Mouse (Mus musculus) c-Kit-positive CD71-negative TER-119-negative erythroid progenitor cells, embryonic 14.5 days (primary cell): ENCODE data around the gene Cntln.

Source experiments
- DNase-seq: peaks from one replicate; pipeline ENCODE4 v3.0.0-alpha.2; 2013; ENCODE audit warnings: low read depth

The Cntln gene

GRCm38 (mm10) chr4:85054616-85055015 is 170.5 kb downstream of the Cntln start:
- no peak for DNase-seq

GRCm38 (mm10) chr4:85059598-85059997 is 175.5 kb downstream of the Cntln start:
- no peak for DNase-seq

GRCm38 (mm10) chr4:85061676-85062075 is 177.6 kb downstream of the Cntln start:
- DNase-seq: no peak

GRCm38 (mm10) chr4:85096033-85096432 is 211.9 kb downstream of the Cntln start:
- no peak for DNase-seq

GRCm38 (mm10) chr4:85096682-85097081 is 212.6 kb downstream of the Cntln start:
- peak; percentile 14 for DNase-seq

GRCm38 (mm10) chr4:85102168-85102567 is 218.1 kb downstream of the Cntln start:
- no peak for DNase-seq

- DNase-seq: no peak
These were observed 222.3 kb downstream of the Cntln start for GRCm38 (mm10) chr4:85106416-85106815.

GRCm38 (mm10) chr4:85106961-85107360 is 222.9 kb downstream of the Cntln start:
- DNase-seq: no peak

- DNase-seq: no peak
These were observed 236.2 kb downstream of the Cntln start for GRCm38 (mm10) chr4:85120271-85120670.

GRCm38 (mm10) chr4:85149726-85150125 is 265.6 kb downstream of the Cntln start:
- no peak for DNase-seq

GRCm38 (mm10) chr4:85151881-85152280 is 267.8 kb downstream of the Cntln start:
- no peak for DNase-seq

GRCm38 (mm10) chr4:85154361-85154760 is 270.3 kb downstream of the Cntln start:
- DNase-seq: no peak

- no peak for DNase-seq
These were observed 277.0 kb downstream of the Cntln start for GRCm38 (mm10) chr4:85161156-85161555.

- peak; percentile 3 for DNase-seq
These were observed 278.6 kb downstream of the Cntln start for GRCm38 (mm10) chr4:85162468-85163312.

GRCm38 (mm10) chr4:85163313-85163615 is 279.2 kb downstream of the Cntln start:
- no peak for DNase-seq

GRCm38 (mm10) chr4:85168001-85168400 is 283.9 kb downstream of the Cntln start:
- no peak for DNase-seq

GRCm38 (mm10) chr4:85175466-85175865 is 291.4 kb downstream of the Cntln start:
- DNase-seq: no peak

- no peak for DNase-seq
These were observed 294.4 kb downstream of the Cntln start for GRCm38 (mm10) chr4:85178394-85179051.
